Mouse (Mus musculus) kidney, postnatal 10 days (tissue): ENCODE results near the gene Kdelr1.
"Not testable (repeated sequence)": the region's sequence is repeated elsewhere in the genome, so short reads cannot be mapped to it uniquely, and the experiment has no call there.

Experiments
- DNase-seq: peaks from one replicate; pipeline ENCODE4 v3.0.0; 2021; ENCODE audit warnings: mixed read lengths

Kdelr1 gene

DNA sequence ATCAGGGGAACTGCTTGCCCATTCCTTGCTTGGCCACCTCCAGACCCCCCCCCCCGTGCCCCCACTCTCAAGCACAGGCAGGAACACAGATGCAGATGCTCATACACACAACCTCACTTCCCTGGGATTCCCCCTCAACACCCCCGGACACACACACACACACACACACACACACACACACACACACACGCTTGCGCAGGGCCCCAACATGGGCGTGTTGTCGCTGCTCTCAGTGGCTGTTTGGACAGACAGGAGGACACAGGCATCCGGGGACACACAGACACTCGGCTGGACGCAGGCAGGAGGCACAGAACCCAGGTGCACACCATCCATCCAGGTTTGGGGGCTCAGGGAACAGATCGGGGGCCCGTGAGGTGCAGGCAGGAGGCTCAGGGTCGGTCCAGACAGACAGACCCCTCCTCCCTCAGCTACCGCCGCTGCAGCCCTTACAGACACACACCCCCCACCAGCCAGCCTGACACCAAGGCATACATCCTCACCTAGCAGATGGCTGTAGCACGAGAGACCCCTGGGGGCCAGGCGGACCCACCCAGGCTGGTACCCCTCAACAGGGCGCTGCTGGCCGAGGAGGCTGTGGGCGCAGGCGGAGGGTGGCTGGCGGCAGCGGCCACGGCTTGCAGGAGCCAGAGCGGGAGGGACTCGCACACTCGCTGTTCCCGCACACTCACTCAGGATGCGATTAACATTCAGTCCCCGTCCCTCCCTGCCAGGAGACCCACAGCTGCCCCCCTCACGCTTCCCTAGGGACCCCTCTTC lies 2.1 kb upstream of the Kdelr1 start:
- DNase-seq: no peak

DNA sequence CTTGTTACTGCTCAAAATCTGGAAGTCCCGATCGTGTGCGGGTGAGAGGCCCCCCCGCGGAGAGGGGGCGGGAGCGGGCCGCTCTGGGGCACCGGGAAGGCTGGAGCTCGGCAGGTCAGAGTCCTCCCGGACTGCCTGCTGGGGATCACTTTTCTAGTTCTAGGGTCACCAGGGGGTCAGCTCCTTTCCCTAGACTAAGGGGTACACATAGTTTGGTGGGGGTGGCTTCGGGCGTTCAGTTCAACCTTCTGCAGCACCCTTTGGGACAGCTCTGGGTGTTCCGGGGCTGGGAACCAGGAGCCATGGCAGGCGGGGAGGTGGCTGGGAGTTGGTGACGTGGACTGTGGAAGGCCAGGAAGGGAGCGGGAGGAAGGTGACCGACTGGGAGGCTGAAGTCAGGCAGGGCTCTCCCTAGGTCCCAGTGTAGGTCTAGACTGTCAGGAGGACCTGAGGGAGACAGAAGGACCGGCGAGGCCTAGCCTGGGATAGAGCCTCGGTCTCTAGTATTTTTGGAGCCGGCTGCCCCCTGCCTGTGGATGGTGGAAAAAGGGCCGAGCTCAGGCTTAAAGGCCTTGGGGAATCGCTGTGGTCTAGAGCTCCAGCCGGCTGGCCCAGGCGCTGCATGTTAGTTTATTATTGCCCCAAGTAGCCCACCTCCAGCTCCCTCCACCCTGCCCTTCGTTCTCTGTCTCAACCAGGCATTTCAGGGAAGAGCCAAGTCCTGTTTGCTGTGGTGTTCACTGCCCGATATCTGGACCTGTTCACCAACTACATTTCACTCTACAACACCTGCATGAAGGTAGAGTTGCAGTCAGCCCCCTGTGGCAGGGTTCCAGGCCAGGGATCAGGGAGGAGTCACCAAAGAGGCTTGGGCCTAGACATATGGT lies 732 bp downstream of the Kdelr1 start:
- peak; percentile 76 for DNase-seq

GRCm38 (mm10) chr7:45876895-45877294 lies 4.3 kb downstream of the Kdelr1 start:
- no peak for DNase-seq

DNA sequence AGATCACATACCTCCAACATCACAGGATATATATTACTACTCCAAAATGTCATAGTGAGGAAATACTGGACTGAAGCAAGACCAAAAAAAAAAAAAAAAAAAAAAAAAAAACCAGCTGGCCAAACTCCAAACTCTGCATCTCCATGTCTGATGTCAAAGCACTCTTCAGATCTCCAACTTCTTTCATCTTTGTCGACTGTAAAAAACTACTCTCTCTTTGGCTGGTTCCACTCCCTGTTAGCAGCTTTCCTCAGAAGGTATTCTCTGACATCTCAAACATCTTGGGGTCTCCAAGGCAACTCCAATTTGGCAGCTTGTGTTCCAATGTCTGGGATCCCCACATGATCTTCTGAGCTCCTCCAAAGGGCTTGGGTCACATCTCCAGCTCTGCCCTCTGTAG lies 5.7 kb downstream of the Kdelr1 start, which contains the start of gene Grin2d:
TSS of gene Grin2d (minus strand) at position 101 of the 400 bp plus-strand sequence.
- DNase-seq: not testable (repeated sequence)

- no peak for DNase-seq
Measured at GRCm38 (mm10) chr7:45880531-45880930, 8.0 kb downstream of the Kdelr1 start.

- no peak for DNase-seq
Measured at GRCm38 (mm10) chr7:45881011-45881410, 8.4 kb downstream of the Kdelr1 start.

DNA sequence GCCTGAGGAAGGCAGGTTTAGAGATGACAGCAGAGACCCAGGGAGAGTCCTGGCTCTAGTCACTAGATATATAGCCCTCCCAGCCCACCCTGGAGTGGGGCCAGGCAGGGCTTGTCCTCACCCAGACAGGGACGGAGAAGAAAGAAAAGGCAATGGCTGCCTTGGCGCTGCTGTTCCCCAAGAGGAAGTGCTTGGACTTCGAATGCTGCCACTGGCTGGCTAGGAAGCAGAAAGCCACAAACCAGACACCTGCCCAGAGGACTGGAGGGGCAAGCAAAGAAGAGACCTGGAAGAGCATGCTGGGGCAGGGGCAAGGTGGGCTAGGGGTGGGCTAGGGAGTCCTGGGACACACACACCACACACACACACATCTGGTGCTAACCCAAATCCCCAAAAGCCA lies 14.7 kb downstream of the Kdelr1 start:
- DNase-seq: no peak

DNA sequence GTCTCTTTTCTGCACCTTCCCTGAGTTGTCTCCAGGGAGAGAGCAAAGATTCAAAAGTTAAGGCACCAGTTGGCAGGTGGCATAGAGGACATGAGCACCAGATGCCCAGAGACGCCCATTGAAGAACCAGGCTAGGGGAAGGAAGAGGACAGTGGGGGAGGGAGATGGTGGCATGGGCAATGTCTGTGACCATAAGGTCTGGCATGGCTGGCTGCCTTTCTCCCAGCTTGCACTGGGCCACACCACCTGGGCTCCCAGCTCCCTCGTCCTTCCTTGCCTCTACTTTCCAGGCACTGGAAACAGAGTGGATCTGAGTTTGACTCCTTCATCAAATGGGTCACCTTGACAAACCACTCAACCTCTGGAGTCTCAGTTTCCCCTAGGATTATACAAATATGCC lies 20.1 kb downstream of the Kdelr1 start:
- DNase-seq: no peak

- no peak for DNase-seq
Measured at GRCm38 (mm10) chr7:45895931-45896516, 23.5 kb downstream of the Kdelr1 start.

DNA sequence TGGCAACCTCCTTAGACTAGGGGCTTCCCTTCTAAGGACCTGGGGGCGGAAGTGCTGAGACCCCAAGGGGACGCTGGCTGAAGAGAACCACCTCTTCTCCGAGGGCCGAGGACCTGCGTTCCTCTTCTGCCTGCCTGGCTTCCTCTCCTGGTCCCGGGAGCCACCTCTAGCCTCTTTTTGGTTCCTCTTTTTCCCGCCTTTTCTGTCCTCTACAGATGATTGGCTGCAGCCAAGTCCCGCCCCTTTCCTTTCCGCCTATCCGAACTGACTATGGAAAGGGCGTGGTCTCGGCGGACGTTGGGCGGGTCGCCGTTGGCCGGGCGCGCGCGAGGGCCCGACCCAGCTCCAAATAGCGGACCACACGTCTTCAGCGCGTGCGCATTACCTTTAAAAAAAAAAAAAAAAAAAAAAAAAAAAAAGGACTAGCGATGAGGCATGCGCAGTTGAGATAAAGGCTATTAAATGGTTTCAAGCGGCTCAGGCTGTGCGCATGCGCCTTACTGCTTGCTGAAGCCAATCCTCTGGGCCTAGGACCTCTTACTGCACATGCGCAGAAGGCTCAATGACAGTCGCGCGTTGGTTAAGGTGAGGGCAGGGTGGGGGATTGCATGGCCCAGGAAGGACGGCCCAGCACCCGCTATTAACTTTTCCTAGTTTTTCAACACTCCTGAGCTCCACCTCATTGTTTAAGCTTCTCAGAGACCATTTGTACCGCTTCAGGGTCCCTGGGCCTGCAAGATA lies 24.1 kb downstream of the Kdelr1 start, which contains the start of the genes Syngr4 and Tmem143:
TSS of gene Syngr4 (minus strand) at position 198 of the 741 bp plus-strand sequence.
TSS of gene Tmem143 (plus strand) at position 425 of the 741 bp plus-strand sequence.
- DNase-seq: peak; percentile 98

GRCm38 (mm10) chr7:45897258-45897757 lies 24.7 kb downstream of the Kdelr1 start:
- DNase-seq: peak; percentile 77

DNA sequence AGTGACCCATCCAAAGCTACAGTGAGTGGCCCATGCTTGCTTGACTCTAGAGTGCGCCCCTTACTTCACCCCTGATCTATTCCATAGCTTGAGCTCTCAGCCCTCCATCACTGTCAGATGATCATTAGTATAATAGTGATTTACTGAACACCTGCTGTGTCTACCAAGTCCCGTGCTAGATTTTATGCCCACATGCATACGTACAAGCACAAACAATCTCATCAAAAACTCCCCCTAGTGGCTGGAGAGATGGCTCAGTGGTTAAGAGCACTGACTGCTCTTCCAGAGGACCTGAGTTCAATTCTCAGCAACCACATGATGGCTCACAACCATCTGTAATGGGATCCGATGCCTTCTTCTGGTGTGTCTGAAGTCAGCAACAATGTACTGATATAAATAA lies 25.6 kb downstream of the Kdelr1 start:
- not testable (repeated sequence) for DNase-seq

DNA sequence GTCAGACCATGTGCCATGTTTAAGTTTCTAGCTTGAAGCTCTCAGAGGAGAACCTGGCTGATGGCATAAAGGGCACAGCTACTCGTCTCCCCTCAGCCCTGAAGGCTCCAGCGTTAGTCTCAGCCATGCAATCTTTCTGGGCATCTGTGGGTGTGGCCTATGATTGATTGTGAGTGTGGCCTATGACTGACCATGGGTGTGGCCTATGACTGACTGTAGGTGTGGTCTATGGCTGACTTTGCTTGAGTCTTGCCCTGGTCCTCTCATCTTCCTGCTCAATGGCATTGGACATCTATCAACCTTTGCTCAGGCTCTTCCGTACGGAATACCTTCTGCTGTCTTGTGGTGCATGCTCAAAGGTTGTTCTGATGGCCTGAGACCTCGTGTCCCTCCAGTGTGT lies 29.0 kb downstream of the Kdelr1 start:
- DNase-seq: peak; percentile 42

GRCm38 (mm10) chr7:45902481-45903002 lies 30.0 kb downstream of the Kdelr1 start:
- no peak for DNase-seq

DNA sequence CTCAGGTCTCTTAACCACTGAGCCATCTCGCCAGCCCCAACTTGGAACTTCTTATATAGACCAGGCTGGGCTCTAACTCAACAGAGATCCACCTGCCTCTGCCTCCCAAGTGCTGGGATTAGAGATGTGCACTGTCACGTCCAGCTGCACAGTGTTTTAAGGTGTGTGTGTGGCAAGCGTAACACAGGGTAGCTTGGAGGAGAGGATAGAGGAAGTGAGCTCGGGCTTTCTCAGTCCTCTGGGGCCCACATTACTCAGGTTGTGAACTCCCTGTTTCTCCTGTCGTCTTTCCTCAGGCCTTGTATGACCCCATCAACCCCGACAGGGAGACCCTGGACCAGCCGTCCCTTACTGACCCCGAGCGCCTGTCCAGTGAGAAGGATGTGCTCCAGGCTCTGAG lies 34.0 kb downstream of the Kdelr1 start:
- no peak for DNase-seq

GRCm38 (mm10) chr7:45908384-45908783 lies 35.8 kb downstream of the Kdelr1 start:
- no peak for DNase-seq

GRCm38 (mm10) chr7:45909145-45909544 lies 36.6 kb downstream of the Kdelr1 start:
- no peak for DNase-seq

- no peak for DNase-seq
Measured at GRCm38 (mm10) chr7:45914067-45914466, 41.5 kb downstream of the Kdelr1 start.

- no peak for DNase-seq
Measured at GRCm38 (mm10) chr7:45915011-45915410, 42.4 kb downstream of the Kdelr1 start.

- DNase-seq: peak; percentile 89
Measured at GRCm38 (mm10) chr7:45916056-45917003, 43.8 kb downstream of the Kdelr1 start.
